Mouse (Mus musculus): ENCODE results near the gene Cysrt1. TPM values are rescaled to one million over a fixed set of nuclear protein-coding genes. Genes with fewer than 3 reads are reported as not detected.
"Not testable (repeated sequence)": the region's sequence is repeated elsewhere in the genome, so short reads cannot be mapped to it uniquely, and the experiment has no call there.

Gene Cysrt1
- total and polyA plus RNA-seq, 2 experiments from 2014 or later, result not detected

DNA sequence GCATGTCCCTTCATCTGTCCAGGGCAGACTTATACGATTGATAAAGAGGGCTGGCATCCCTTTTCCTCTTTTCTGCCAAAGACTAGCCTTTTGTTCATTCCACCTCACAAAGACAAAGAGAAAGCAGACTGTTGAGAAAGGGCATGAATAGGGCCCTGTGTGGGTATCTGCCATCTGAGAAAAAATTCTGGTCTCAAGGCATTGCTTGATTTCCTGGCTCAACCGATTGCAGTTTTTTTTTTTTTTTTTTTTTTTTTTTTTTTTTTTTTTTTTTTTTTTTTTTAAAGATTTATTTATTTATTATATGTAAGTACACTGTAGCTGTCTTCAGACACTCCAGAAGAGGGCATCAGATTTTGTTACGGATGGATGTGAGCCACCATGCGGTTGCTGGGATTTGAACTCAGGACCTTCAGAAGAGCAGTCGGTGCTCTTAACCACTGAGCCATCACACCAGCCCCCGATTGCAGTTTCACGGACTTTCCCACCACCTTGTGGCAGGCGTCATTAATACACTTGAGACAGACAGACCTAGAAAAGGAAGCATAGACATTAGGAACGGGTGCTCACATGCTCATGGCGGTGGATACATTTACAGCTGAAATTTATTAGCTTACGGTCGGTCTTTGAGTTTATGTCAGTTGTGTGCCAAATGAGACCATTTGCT, 14.3 kb upstream of the Cysrt1 start:
- peak; percentile 17; the same call in 1 of the 2 replicates for TF ChIP-seq CTCF (IDR thresholded peaks at IDR 0.05; ENCODE audit: low read depth)
- ATAC-seq (ENCODE audit: insufficient read depth, low read depth); DNase-seq (ENCODE audit: low spot score); H3K4me1 ChIP-seq (ENCODE audit: control insufficient read depth, insufficient read depth); H3K27me3 ChIP-seq (ENCODE audit: control insufficient read depth, insufficient read depth, low read length); H3K9me3 ChIP-seq (replicated peaks; ENCODE audit: control insufficient read depth, low read length); H3K27ac ChIP-seq (ENCODE audit: low read depth): not testable (repeated sequence)
- peaks cover 18% of the 10 kb centered on the region for H3K36me3 ChIP-seq (replicated peaks; ENCODE audit: control insufficient read depth, insufficient read depth, low read length)
- H3K4me3 ChIP-seq (ENCODE audit: low read depth, low read length), result peak overlapping the region; percentile 93
- WGBS, result 54% methylated on average over 10 of the region's 12 CpGs
- peak overlapping the region; percentile 89; the same call in 1 of the 2 replicates for H3K9ac ChIP-seq (replicated peaks; ENCODE audit: low read depth, low read length)
- peak overlapping the region; percentile 93 for H3K4me2 ChIP-seq (ENCODE audit: low read depth, low read length)

DNA sequence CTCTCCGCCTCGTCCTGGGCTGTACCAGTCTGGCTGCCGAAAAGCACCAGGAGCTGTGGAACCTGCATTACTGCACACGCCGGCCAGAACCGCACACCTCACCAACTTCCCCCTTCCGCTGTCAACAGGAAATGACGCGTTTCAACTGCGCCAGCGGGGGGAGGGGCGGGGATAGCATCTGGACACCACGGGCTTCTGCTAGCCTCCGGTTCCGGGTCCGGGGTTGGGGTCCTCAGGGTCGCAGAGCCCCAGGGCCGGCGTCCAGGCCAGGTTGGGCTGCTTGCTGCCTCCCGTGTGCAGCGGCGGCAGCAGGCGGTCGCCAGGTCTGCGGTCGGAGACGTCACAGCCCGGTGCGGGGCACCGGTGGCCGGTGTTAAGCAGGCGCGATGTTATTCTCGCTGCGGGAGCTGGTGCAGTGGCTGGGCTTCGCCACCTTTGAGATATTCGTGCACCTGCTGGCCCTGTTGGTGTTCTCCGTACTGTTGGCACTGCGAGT, 13.1 kb upstream of the Cysrt1 start, which contains the start of gene Tmem203:
TSS of gene Tmem203 (plus strand) at position 156 of the 496 bp plus-strand sequence.
- peak; percentile 86 for DNase-seq (ENCODE audit: low spot score)
- Histone ChIP-seq H3K36me3 (replicated peaks; ENCODE audit: control insufficient read depth, insufficient read depth, low read length) (peaks cover 30% of the 10 kb centered on the region), H3K27me3 (ENCODE audit: control insufficient read depth, insufficient read depth, low read length) (no peaks in the 10 kb centered on the region), H3K4me1 (ENCODE audit: control insufficient read depth, insufficient read depth) (peaks cover 6% of the 10 kb centered on the region), H3K9me3 (replicated peaks; ENCODE audit: control insufficient read depth, low read length) (no peaks in the 10 kb centered on the region), H3K27ac (ENCODE audit: low read depth) (peak within 1 kb of the TSS; percentile 85), H3K4me3 (ENCODE audit: low read depth, low read length) (peak within 1 kb of the TSS; percentile 93), H3K9ac (replicated peaks; ENCODE audit: low read depth, low read length) (peak within 1 kb of the TSS; percentile 89), H3K4me2 (ENCODE audit: low read depth, low read length) (peak within 1 kb of the TSS; percentile 93)
- peak; percentile 92 for ATAC-seq (ENCODE audit: insufficient read depth, low read depth)
- TF ChIP-seq EP300 (IDR thresholded peaks at IDR 0.05; ENCODE audit: low read depth) (peak; percentile 74), CTCF (IDR thresholded peaks at IDR 0.05; ENCODE audit: low read depth) (no peak)
- under 1% methylated on average over 38 of the region's 39 CpGs for WGBS

DNA sequence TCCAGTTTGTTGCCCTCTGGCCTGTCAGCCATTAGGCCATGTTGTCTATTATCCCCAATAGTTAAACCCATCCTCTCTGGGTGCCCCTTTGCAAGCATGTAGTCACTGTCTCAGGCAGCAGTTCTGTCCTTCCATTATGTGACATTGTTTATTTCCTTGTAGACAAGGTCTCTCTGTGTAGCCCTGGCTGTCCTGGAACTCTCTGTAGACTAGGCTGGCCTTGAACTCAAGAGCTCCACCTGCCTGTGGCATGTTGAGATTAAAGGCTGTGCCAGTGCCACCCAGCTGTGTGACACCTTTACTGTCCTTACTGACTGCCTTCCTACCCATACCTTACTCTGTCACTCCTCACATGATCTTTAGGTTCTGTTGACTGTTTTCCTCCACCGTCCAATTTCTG, 10.1 kb upstream of the Cysrt1 start:
- Histone ChIP-seq H3K4me3 (ENCODE audit: low read depth, low read length) (no peak overlapping the region), H3K4me2 (ENCODE audit: low read depth, low read length) (no peak overlapping the region), H3K27me3 (ENCODE audit: control insufficient read depth, insufficient read depth, low read length) (no peaks in the 10 kb centered on the region), H3K27ac (ENCODE audit: low read depth) (no peak overlapping the region), H3K9ac (replicated peaks; ENCODE audit: low read depth, low read length) (no peak overlapping the region), H3K4me1 (ENCODE audit: control insufficient read depth, insufficient read depth) (peaks cover 6% of the 10 kb centered on the region), H3K9me3 (replicated peaks; ENCODE audit: control insufficient read depth, low read length) (no peaks in the 10 kb centered on the region), H3K36me3 (replicated peaks; ENCODE audit: control insufficient read depth, insufficient read depth, low read length) (peaks cover 43% of the 10 kb centered on the region)
- no peak for DNase-seq (ENCODE audit: low spot score)
- TF ChIP-seq EP300 (IDR thresholded peaks at IDR 0.05; ENCODE audit: low read depth) (no peak), CTCF (IDR thresholded peaks at IDR 0.05; ENCODE audit: low read depth) (peak; percentile 22)
- no peak for ATAC-seq (ENCODE audit: insufficient read depth, low read depth)
- WGBS, result 88% methylated on average over 1 of the region's 1 CpGs

DNA sequence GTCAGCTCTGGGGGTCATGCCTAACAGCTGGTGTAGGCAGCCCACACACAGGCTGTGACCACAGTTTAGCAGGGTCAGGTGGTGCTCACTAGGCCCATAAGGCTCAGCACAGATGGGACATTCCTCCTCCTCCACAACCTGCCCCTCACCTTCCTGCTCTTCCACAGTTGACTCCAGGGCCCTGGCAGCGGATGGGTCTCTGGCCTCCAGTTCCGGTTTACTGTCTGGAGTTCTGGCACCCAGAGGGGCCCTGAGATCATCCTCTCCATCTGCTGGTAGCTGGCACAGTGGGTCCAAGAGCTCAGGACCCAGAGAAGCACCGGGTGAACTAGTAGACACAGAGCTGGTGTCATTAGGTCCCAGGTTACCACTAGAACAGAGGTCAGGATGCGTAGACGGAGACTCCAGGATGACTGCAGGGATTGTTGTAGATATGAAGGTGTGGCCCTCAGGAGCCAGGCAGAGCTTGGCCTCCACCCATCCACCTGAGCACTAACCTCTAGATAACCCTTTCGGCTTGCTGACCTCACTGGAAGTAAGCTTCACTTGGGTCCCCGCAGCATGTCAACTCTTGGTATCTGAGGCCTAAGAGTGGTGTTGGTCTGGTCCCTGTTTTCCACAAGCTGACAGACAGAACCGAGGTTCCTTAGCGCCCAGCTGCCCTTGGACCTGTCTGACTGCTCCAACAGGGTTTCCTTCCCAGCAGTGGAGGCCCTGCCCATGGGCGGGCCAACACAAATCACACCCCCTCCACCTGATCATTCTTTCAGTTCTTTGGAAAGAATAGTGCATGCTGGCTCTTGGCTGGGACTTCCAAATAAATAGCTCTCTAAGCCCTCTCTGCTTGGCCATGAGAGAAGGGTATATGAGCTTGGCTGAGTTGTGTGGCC, 4.2 kb upstream of the Cysrt1 start, which contains the start of gene AL732309.1:
TSS of gene AL732309.1 (minus strand) at position 681 of the 890 bp plus-strand sequence.
- ATAC-seq (ENCODE audit: insufficient read depth, low read depth), result no peak

DNA sequence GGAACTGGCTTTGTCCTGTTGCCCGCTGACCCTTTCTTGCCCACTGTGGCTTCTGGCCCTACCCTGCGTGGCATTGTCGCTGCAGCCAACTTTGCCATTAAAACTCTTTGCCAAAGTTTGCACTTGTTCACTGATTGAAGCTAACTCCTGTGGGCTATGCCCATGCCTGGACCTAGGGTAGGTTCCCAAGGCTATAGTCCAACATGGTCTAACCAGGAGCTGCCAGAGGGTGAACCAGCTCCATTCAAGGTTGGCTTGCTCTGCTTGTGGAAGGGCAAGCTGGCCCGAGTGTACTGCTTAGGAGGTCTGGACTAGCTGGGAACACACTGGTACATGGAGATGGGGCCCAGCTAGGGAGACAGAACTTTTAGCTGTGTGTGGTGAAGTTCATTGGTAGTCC, 1.9 kb upstream of the Cysrt1 start:
- no peaks in the 10 kb centered on the region for H3K9me3 ChIP-seq (replicated peaks; ENCODE audit: control insufficient read depth, low read length)
- WGBS, result 87% methylated on average over 4 of the region's 4 CpGs
- H3K4me3 ChIP-seq (ENCODE audit: low read depth, low read length), result no peak overlapping the region
- no peak overlapping the region for H3K9ac ChIP-seq (replicated peaks; ENCODE audit: low read depth, low read length)
- no peak for ATAC-seq (ENCODE audit: insufficient read depth, low read depth)
- H3K27ac ChIP-seq (ENCODE audit: low read depth), result no peak overlapping the region
- no peak overlapping the region for H3K4me2 ChIP-seq (ENCODE audit: low read depth, low read length)
- H3K36me3 ChIP-seq (replicated peaks; ENCODE audit: control insufficient read depth, insufficient read depth, low read length), result peaks cover 4% of the 10 kb centered on the region
- H3K27me3 ChIP-seq (ENCODE audit: control insufficient read depth, insufficient read depth, low read length), result peaks cover 40% of the 10 kb centered on the region
- peaks cover 7% of the 10 kb centered on the region for H3K4me1 ChIP-seq (ENCODE audit: control insufficient read depth, insufficient read depth)
- no peak for DNase-seq (ENCODE audit: low spot score)
- no peak for TF ChIP-seq CTCF (IDR thresholded peaks at IDR 0.05; ENCODE audit: low read depth)
- no peak for TF ChIP-seq EP300 (IDR thresholded peaks at IDR 0.05; ENCODE audit: low read depth)

More for the DNA sequence above, 4.2 kb upstream of the Cysrt1 start, which contains the start of gene AL732309.1:
- 82% methylated on average over 10 of the region's 10 CpGs for WGBS
- no peak within 1 kb of the TSS for H3K4me2 ChIP-seq (ENCODE audit: low read depth, low read length)
- H3K27ac ChIP-seq (ENCODE audit: low read depth), result no peak within 1 kb of the TSS
- H3K27me3 ChIP-seq (ENCODE audit: control insufficient read depth, insufficient read depth, low read length), result peaks cover 20% of the 10 kb centered on the region
- no peaks in the 10 kb centered on the region; the same call in 1 of the 2 replicates for H3K4me1 ChIP-seq (ENCODE audit: control insufficient read depth, insufficient read depth)
- no peaks in the 10 kb centered on the region for H3K9me3 ChIP-seq (replicated peaks; ENCODE audit: control insufficient read depth, low read length)
- H3K36me3 ChIP-seq (replicated peaks; ENCODE audit: control insufficient read depth, insufficient read depth, low read length), result peaks cover 24% of the 10 kb centered on the region
- H3K4me3 ChIP-seq (ENCODE audit: low read depth, low read length), result no peak within 1 kb of the TSS
- no peak for DNase-seq (ENCODE audit: low spot score)
- TF ChIP-seq EP300 (IDR thresholded peaks at IDR 0.05; ENCODE audit: low read depth) (no peak), CTCF (IDR thresholded peaks at IDR 0.05; ENCODE audit: low read depth) (no peak)
- H3K9ac ChIP-seq (replicated peaks; ENCODE audit: low read depth, low read length), result no peak within 1 kb of the TSS
